Mouse (Mus musculus): Measurements from ENCODE around the gene Tnik.

DNA sequence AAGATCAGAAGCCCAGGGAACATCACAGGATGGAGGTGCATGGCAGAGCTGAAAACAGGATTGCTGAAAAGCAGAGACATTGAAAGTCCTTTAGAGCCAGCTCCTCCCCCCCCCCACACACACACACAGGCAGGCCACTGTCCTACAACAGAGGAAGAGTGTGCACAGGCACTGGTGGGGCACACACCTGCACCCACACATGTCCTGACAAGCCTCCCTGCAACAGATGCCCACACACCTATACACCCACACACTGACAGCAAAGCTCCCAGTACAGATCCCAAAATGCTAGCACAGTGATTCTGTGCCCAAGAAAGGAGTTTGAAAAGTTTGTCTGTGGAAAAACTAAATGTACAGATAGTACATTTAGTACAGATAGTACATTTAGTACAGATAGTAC lies 391.7 kb downstream of the Tnik start:
- TF ChIP-seq GATA1 (IDR thresholded peaks at IDR 0.05; ENCODE audit: borderline replicate concordance, low read length) (no peak), FLI1 (IDR thresholded peaks at IDR 0.05; ENCODE audit: low read length) (no peak)
